Mouse (Mus musculus) spleen, postnatal 10 days (tissue): Measurements from ENCODE around the gene Vps4b.

Experiments
- DNase-seq, 2 experiments: peaks; one replicate each; pipeline ENCODE4 v3.0.0; 2021 to 2022; ENCODE audit warnings: low spot score in 2 of 2

Vps4b gene

GRCm38 (mm10) chr1:106796542-106796924 lies at the start of gene Vps4b:
Gene Vps4b (minus strand): TSS chr1:106796728.
- DNase-seq, result peak; percentile 78 to 93

GRCm38 (mm10) chr1:106828784-106829183 lies 32.3 kb upstream of the Vps4b start:
- no peak for DNase-seq

- DNase-seq, result no peak
Measured at GRCm38 (mm10) chr1:106822297-106822696, 25.8 kb upstream of the Vps4b start.

GRCm38 (mm10) chr1:106818323-106818722 lies 21.8 kb upstream of the Vps4b start:
- DNase-seq, result no peak

- DNase-seq, result no peak
Measured at GRCm38 (mm10) chr1:106816766-106817165, 20.2 kb upstream of the Vps4b start.

GRCm38 (mm10) chr1:106815265-106815664 lies 18.7 kb upstream of the Vps4b start:
- no peak for DNase-seq

- no peak for DNase-seq
Measured at GRCm38 (mm10) chr1:106814864-106815263, 18.3 kb upstream of the Vps4b start.

GRCm38 (mm10) chr1:106799931-106800330 lies 3.4 kb upstream of the Vps4b start:
- DNase-seq, result no peak

GRCm38 (mm10) chr1:106799406-106799805 lies 2.9 kb upstream of the Vps4b start:
- DNase-seq, result no peak

GRCm38 (mm10) chr1:106796987-106797779 lies 655 bp upstream of the Vps4b start:
- DNase-seq, result no peak

GRCm38 (mm10) chr1:106795634-106796541 lies 640 bp downstream of the Vps4b start:
- peak in 1 of 2 experiments; percentile 67 for DNase-seq

- DNase-seq, result no peak
Measured at GRCm38 (mm10) chr1:106774896-106775295, 21.6 kb downstream of the Vps4b start.

- no peak for DNase-seq
Measured at GRCm38 (mm10) chr1:106774092-106774491, 22.4 kb downstream of the Vps4b start.

GRCm38 (mm10) chr1:106768773-106769172 lies 27.8 kb downstream of the Vps4b start:
- no peak for DNase-seq

GRCm38 (mm10) chr1:106765771-106766170 lies 30.8 kb downstream of the Vps4b start:
- no peak for DNase-seq

GRCm38 (mm10) chr1:106764846-106765245 lies 31.7 kb downstream of the Vps4b start:
- DNase-seq, result no peak

- DNase-seq, result no peak
Measured at GRCm38 (mm10) chr1:106764281-106764680, 32.2 kb downstream of the Vps4b start.

- DNase-seq, result no peak
Measured at GRCm38 (mm10) chr1:106760750-106761149, 35.8 kb downstream of the Vps4b start.

GRCm38 (mm10) chr1:106759572-106760435 lies 36.7 kb downstream of the Vps4b start, which contains the start of gene Kdsr:
Gene Kdsr (minus strand): TSS chr1:106759727.
- peak; percentile 78 to 94 for DNase-seq

GRCm38 (mm10) chr1:106758734-106759571 lies 37.6 kb downstream of the Vps4b start:
- peak in 1 of 2 experiments; percentile 41 for DNase-seq

GRCm38 (mm10) chr1:106756633-106757032 lies 39.9 kb downstream of the Vps4b start:
- DNase-seq, result no peak
